Mouse (Mus musculus) left cerebral cortex, postnatal 10 days (tissue): ENCODE measurements around the gene Golgb1. TPM values are rescaled to one million over a fixed set of nuclear protein-coding genes. Genes with fewer than 3 reads are reported as not detected.

Experiments
- DNase-seq, 2 experiments: peaks; one replicate each; pipeline ENCODE4 v3.0.0; 2021 to 2022; ENCODE audit warnings: low spot score in 2 of 2, mixed read lengths in 1 of 2; ENCODE audit errors: extremely low spot score in 1 of 2
- intact Hi-C: fragments of 180-260 bp; cut with DNase I; formaldehyde crosslinking; loops from one replicate; pipeline ENCODE4 v1.15.1; 2025
- total RNA-seq, 2 experiments: library from RNA; stranded (reverse); gene quantifications; 2 replicates each; pipeline ENCODE4 v1.2.3; 2021

The Golgb1 gene
- total RNA-seq, 2 experiments from 2014 or later = 50.3 to 60.5 TPM

DNA sequence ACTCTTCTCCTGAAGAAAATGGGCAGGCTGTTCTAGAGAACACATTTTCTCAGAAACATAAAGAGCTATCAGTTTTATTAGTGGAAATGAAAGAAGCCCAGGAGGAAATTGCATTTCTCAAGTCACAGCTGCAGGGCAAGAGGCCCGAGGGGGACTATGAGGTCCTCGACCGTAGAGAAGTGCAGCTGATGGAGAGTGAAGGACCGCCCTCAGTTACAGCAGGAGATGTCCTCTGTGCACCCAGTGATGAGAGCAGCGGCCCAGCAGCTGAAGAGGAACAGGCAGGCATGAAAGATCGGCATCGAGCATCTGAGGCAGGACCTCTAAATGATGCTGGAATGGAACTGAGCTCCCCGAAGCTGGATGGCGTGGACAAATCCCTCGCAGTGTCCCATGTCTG is 37.0 kb downstream of the Golgb1 start:
- DNase-seq = no peak
- intact Hi-C loops = no loop called here

DNA sequence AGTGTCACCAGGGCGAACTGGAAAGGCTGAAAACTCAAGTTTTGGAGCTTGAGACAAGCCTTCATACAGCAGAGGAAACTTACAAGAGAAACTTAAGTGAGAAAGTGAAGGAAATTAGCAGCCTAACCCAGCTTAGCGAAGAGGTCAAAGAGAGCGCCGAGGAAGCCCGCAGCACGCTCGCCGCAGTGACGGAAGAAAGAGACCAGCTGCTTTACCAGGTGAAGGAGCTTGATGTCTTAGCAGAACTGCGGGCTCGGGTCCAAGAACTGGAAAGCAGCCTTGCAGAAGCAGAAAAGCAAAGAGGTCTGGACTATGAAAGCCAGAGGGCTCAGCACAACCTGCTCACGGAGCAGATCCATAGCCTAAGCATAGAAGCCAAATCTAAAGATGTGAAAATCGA is 37.4 kb downstream of the Golgb1 start:
- intact Hi-C loops = no loop called here
- DNase-seq = no peak

DNA sequence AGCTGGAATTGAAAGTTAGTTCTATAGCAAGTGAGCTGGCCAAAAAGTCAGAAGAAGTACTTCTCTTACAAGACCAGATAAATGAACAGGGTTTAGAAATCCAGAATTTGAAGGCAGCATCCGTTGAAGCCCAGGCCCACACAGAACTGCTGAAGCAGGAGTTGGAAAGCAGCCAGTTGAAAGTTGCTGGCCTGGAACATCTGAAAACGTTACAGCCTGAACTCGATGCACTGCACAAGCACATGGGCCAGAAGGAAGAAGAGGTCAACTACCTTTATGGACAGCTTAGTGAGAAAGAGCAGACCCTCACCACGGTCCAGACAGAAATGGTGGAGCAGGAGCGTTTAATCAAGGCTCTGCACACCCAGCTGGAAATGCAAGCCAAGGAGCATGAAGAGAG is 39.3 kb downstream of the Golgb1 start:
- intact Hi-C loops = no loop called here
- no peak for DNase-seq

DNA sequence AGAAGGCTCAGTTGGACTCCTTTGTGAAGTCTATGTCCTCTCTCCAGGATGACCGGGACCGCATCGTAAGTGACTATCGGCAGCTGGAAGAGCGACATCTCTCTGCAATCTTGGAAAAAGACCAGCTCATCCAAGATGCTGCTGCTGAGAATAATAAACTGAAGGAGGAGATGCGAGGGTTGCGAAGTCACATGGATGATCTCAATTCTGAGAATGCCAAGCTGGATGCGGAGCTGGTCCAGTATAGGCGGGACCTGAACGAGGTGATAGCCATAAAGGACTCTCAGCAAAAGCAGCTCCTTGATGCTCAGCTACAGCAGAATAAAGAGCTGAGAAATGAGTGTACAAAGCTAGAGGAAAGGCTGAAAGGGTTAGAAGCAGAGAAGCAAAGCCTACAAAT is 43.6 kb downstream of the Golgb1 start:
- intact Hi-C loops = no loop called here

DNA sequence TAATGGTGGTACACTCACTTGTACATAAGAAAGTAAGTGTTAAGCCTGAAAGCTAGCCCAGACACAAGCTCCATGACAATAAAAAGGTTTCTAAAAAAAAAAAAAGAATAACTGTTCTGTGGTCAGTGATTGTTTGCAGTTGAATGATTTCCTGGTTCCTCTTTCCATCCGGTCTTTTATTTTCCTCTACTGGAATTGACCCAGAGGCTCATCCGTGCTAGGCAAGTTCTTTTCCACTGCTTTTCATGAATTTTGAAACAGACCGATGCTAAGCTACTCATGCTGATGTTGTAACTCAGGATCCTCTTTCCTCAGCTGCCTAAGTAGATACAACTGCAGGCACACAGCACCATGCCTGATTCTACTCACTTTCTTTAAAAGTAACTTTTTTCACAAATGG is 45.5 kb downstream of the Golgb1 start:
- DNase-seq = no peak
- intact Hi-C loops = no loop called here

More for the DNA sequence above, 43.6 kb downstream of the Golgb1 start:
- no peak for DNase-seq

DNA sequence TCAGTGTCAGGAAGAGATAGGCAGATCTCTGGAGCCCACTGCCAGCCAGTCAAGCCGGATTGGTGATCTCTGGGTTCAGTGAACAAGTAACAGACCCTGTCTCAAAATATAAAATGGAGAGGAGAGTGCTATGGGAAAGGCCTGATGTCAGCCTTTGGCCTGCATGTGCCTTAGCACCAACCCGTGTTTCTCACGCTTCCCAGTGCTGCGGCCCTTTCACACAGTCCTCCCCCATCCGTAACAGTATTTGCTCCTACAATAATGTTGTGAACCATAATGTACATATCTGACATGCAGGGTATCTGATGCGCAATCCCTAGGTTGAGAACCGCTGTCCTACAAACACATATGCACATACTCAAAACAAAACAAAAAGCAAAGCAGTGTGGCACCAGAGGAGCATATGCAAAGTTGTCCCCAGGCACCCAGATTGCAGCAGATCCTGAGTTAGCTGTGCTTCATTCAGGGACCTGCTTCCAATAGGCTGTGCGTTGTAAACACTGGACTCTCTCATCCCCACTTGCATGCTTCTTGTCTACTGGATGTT is 46.2 kb downstream of the Golgb1 start:
- intact Hi-C loops = no loop called here
- no peak for DNase-seq

DNA sequence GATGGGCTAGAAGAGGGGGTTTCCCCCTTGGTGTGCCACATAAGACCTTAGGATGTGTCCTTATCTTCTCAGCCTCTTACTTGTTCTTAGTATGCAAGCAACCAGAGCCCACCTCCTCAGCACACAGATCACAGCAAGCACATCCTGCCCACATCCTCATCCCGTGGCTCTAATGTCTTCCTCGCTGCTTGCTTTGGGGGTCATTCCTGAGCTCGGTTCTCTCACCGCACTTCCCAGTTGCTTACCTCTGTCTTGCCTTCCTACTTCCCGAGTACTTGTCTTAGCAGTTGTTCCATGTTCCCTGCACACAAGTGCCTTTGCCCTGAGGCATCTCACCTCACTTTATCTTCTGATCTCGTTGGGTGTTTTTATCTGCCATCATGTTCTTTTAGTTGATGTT is 47.0 kb downstream of the Golgb1 start:
- intact Hi-C loops = no loop called here
- DNase-seq = no peak

DNA sequence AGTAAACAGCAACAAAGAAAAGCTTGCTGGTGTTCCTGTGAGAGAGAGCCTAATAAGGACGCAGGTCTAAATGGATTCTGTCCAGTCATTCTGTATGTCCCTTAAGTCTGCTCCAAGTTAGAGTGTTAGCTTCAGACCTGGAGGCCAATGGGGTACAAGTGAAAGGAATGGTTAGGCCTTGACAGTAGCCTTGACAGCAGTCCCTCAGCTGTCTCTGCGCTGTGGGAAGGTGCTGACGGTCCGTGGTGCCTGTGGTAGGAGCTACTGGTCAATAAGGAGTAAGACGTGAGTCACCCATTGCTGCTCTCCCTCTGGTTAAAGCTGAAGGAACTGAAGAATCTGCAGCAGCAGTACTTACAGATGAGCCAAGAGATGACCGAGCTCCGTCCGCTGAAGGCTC is 49.4 kb downstream of the Golgb1 start:
- no peak for DNase-seq
- intact Hi-C loops = no loop called here

DNA sequence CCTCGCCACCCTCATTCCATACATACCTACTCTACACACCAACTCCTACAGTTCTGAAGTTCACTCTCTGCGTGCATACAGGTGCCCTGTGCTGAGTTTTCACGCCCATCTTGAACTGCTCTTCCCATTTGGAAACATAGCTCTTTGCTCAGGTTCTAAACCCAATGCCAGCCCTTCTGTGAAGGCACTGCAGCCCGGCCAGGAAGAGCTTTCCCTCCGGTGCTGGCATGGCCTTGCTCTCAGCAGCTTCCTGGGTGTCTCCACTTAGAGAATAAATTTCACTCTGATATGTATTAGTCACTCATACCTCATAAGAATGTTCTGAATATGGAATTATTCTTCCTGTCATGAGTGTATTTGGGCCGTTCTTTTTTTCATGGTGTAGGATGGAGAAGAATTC is 50.4 kb downstream of the Golgb1 start:
- intact Hi-C loops = no loop called here
- no peak for DNase-seq

DNA sequence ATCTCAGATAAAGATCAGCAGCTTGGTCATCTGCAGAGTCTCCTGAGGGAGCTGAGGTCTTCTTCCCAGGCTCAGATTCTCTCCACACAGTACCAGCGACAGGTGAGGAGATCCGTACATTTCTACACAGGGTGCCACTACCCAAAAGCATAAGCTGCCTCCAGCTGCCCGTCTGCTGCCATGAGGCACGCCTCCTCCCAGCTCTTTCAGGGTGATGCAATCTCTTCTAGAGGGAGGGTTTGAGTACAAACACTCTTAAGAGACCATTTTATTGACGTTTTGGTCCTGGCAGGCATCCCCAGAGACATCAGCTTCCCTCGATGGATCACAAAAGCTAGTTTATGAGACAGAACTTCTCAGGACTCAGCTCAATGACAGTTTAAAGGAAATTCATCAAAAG is 50.9 kb downstream of the Golgb1 start:
- DNase-seq = no peak
- intact Hi-C loops = loop anchor here (2.0 kb wide), 1 partner anchor 85 kb away; the partner anchor contains the start of gene Polq

DNA sequence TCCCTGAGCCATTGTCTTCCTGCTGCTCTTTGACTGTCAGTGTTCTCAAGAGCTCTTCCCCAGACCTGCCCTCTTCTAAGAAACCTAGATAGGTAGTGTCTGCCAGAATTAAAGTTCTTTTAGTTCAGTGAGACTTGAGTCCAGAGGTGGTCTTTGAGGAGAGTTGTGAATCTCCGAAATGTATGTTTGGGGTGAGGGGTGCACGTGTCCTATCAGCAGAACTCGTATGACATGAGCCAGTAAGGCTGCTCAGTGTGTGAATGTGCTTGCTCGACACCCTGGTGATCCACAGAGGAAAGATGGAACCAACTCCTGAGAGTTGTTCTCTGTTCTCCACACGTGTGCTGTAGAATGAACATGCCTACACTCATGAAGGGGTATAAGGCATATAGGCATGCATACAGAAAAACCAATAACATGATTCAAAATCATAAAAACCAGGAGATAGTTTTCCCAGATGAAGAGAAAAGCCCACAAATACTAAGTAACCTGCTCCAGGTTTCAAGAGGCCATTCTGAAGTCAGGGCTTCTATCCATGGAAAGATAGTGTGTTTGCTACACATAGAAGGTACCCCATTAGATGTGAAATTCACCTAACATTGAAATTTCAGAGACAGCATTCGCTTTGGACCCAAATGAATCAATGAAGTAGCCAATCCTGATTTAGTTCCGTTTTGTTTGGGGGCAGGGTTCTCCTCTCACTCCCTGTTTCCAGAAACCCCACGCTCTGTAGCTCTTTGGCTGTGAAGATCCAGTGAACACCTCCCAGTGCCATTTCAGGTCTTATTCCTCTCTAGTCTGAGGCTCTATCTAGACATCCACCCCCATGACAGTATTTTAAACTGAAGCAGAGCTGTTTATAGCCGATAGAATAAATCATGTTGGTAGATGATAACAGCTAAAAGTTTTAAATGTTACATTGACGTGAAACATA is 51.8 kb downstream of the Golgb1 start:
- no peak for DNase-seq
- intact Hi-C loops = loop anchor here (2.0 kb wide), 1 partner anchor 84 kb away; the partner anchor contains the start of gene Polq

DNA sequence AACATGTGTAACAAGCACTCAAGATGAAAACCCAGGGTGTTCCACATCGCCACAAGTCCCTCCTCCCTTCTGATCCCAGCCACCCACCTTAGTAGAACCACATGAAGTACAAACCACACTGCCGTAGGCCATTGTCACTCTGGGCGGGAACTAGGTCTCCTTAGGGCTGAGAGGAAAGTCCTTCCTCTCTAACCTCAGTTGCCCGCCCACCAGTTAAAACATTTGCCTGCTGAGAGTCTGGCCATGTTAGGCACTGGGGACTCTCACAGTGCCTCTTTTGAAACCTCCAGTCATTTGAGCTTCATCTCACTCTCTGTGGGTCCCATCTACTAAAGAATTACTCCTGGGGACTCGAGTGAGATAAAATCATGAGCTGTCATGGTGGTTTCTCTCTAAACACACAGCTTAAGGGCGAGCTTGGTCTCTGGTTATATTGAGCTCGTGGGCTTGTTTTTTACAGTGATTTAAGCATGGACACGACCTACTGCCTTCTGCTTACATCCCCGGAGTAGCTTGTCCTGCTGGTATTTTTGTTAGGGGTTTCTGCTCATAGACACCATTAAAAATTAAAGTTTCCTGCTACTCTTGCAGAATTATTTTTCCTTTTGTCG is 52.7 kb downstream of the Golgb1 start:
- no peak for DNase-seq
- intact Hi-C loops = loop anchor here (2.0 kb wide), 1 partner anchor 83 kb away; the partner anchor contains the start of gene Polq

DNA sequence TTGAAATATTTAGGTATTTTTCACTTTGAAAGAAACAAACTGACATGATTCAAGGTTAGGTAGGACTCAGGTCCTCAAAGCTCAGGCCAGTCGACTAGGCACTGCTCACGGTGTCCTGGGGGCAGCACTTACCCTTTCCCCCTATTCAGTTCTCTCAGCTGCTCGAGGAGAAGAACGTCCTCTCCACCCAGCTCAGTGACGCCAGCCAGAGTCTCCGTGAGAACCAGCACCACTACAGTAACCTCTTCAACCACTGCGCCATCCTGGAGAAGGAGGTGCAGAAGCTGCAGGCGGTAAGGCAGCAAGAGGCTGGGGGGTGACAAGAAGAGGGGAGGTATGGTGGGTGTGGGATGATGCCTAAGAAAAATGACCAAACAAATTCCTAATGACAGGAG is 53.2 kb downstream of the Golgb1 start:
- DNase-seq = no peak
- intact Hi-C loops = no loop called here

DNA sequence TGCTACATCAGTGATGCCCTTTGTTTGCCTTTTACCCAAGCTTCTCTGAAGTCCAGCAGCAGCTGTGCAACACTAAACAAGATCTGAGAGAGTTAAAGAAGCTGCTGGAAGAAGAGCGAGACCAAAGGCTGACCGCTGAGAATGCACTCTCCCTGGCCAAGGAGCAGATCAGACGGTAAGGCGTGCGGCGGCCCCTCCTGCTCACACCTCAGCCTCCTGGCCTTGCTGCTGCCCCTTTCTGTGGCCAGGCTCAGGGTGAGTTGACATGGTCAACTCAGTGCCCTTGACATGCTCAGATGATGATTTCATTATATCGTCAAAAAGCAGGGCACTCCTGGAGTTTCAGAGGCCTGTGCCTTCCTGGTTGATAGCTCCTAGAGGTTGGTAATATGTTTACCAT is 54.3 kb downstream of the Golgb1 start:
- intact Hi-C loops = no loop called here

DNA sequence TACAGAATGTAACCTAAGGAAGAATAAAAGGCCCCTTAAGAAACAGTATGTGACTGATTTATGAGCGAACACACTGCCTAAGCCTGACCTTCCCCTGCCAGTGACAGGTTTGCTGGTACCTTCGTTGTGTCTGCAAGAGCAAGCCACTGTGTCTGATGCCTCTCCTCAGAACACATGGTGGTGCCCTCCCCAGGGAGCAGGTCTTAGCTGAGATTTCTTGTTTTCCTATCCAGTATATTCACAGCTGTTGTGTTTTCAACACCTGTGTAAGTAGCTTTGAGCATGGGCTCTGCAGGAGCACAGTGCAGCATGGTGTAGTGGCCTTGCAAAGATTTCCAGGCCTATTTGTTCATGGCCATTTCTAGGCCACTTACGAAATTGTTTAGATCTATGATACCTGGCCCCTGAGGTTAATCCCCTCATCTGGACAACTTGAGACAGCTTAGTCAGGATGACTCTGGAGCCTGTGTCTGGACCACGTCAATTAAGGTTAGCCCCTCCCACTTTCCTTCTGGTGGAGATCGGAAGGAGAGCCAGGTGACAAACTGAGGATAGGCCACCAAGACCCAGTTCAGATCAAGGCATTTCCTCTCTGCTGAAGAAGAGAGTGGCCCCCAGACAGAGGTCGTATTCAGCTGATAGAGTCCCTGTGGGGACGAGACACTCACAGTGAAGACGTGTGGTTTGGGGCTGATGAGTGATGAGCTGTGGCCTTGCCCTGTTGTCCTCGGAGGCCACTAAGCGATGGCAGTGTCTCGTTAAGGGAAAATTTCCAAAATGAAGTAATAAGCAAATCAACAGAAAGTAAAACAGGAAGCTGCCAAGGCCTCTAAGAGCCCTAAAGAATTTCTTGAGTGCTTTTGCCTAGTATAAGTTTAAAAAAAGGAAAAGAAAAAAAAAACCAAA is 55.5 kb downstream of the Golgb1 start:
- intact Hi-C loops = no loop called here
- DNase-seq = no peak

More for the DNA sequence above, 54.3 kb downstream of the Golgb1 start:
- no peak for DNase-seq

DNA sequence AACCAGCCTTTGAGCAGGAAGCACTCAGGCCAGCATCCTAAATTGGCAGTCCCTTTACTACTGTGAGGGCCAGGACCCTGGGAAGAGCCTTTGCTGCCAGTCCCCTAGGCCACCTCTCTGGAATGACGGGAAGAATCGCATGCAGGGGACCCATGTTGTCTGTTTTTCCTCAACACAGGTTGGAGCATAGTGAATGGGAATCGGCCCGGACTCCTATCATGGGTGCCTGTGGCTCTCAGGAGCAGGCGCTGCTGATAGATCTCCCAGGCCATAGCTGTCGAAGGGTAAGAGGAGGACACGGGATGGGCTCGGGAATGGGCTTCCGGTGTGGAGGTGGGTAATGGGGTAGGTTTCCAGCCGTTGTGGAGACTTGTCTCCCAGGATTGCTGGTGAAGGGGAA is 56.4 kb downstream of the Golgb1 start:
- DNase-seq = no peak
- intact Hi-C loops = no loop called here

DNA sequence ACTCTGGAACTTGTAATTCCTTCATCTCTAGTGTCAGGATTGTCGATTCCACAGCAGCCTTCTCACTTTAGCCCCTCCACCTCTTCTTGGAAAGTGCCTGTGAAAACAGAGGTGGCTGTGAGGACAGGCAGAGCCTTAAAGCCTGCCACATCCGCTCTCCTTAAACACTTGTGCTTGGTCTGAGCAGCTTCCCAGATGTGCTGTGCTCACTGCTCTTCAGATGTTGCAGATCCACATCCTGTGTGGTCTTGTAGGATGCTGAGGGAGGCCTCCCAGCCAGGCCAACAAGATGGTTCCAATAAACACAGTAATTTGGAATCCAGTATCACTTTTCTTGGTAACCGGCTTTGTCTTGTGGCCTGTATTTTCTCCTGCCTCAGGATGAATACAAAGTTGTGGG is 57.0 kb downstream of the Golgb1 start:
- intact Hi-C loops = no loop called here
- DNase-seq = no peak

DNA sequence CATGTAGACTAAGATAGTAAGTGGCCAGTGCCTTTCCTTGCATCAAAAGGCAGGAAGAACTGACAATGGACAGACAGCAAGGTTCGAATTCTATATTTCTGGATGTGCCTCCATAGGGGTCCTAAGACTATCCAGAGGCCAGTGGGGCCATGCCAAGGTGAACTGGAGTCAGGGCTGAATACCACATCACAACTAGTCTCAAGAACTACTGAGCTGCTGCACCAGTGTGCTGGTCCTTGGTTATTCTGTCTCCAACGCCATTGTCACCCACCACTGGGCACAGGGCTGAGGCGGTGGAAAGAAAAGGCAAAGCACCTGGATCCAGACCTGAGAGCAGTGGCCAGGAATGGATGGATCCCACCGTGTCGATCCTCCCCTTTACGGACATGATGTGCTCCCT is 57.6 kb downstream of the Golgb1 start:
- DNase-seq = no peak
- intact Hi-C loops = no loop called here
